Mouse (Mus musculus): ENCODE measurements around the gene Defb35. TPM values are rescaled to one million over a fixed set of nuclear protein-coding genes. Genes with fewer than 3 reads are reported as not detected.
"Not testable (repeated sequence)": the region's sequence is repeated elsewhere in the genome, so short reads cannot be mapped to it uniquely, and the experiment has no call there.

The Defb35 gene
- not detected for total RNA-seq (2022)

- DNase-seq (ENCODE audit: low spot score in 2 of 2): not testable (repeated sequence)
Measured at GRCm38 (mm10) chr8:21938052-21938451, at the start of gene Defb35. Defb35 (plus strand) TSS chr8:21938352.

- not testable (repeated sequence) for DNase-seq (ENCODE audit: low spot score in 2 of 2)
Measured at GRCm38 (mm10) chr8:21906290-21906689, 31.9 kb upstream of the Defb35 start, which contains the start of gene Defb11. Defb11 (minus strand) TSS chr8:21906412.

- no peak for DNase-seq (ENCODE audit: low spot score in 2 of 2)
Measured at GRCm38 (mm10) chr8:21911931-21912330, 26.2 kb upstream of the Defb35 start.

GRCm38 (mm10) chr8:21912554-21912953 is 25.6 kb upstream of the Defb35 start:
- DNase-seq (ENCODE audit: low spot score in 2 of 2): no peak

- peak in 1 of 2 experiments; percentile 8 for DNase-seq (ENCODE audit: low spot score in 2 of 2)
Measured at GRCm38 (mm10) chr8:21915625-21916024, 22.5 kb upstream of the Defb35 start.

- DNase-seq (ENCODE audit: low spot score in 2 of 2): not testable (repeated sequence)
Measured at GRCm38 (mm10) chr8:21930754-21931153, 7.4 kb upstream of the Defb35 start.

- DNase-seq (ENCODE audit: low spot score in 2 of 2): no peak
Measured at GRCm38 (mm10) chr8:21932610-21933009, 5.5 kb upstream of the Defb35 start, which contains the start of gene Defb15. Defb15 (minus strand) TSS chr8:21932710.

GRCm38 (mm10) chr8:21946462-21946861 is 8.3 kb downstream of the Defb35 start, which contains the start of gene Defb13:
Defb13 (plus strand) TSS chr8:21946762.
- no peak for DNase-seq (ENCODE audit: low spot score in 2 of 2)

- no peak for DNase-seq (ENCODE audit: low spot score in 2 of 2)
Measured at GRCm38 (mm10) chr8:21947311-21948017, 9.3 kb downstream of the Defb35 start.

- peak; percentile 8 to 34 for DNase-seq (ENCODE audit: low spot score in 2 of 2)
Measured at GRCm38 (mm10) chr8:21955321-21955720, 17.2 kb downstream of the Defb35 start.

GRCm38 (mm10) chr8:21956336-21956735 is 18.2 kb downstream of the Defb35 start:
- no peak for DNase-seq (ENCODE audit: low spot score in 2 of 2)

GRCm38 (mm10) chr8:21958414-21958813 is 20.3 kb downstream of the Defb35 start, which contains the start of gene Fam90a1a:
Fam90a1a (plus strand) TSS chr8:21958714.
- DNase-seq (ENCODE audit: low spot score in 2 of 2): no peak

- DNase-seq (ENCODE audit: low spot score in 2 of 2): no peak
Measured at GRCm38 (mm10) chr8:21966646-21967045, 28.5 kb downstream of the Defb35 start.

GRCm38 (mm10) chr8:21969475-21969874 is 31.3 kb downstream of the Defb35 start, which contains the start of gene Ccdc70:
Ccdc70 (plus strand) TSS chr8:21969775.
- DNase-seq (ENCODE audit: low spot score in 2 of 2): no peak

- peak in 1 of 2 experiments; percentile 51 for DNase-seq (ENCODE audit: low spot score in 2 of 2)
Measured at GRCm38 (mm10) chr8:21978193-21978592, 40.0 kb downstream of the Defb35 start.

- peak in 1 of 2 experiments; percentile 23 for DNase-seq (ENCODE audit: low spot score in 2 of 2)
Measured at GRCm38 (mm10) chr8:21981664-21982337, 43.6 kb downstream of the Defb35 start.

Other genes starting within 250 kb of the Defb35 start
- gene AY761184, start 234.7 kb upstream of the Defb35 start, total RNA-seq (2022): not detected
- gene Defa24, start 203.9 kb upstream of the Defb35 start, total RNA-seq (2022): not detected
- not detected for gene Defb50, start 114.8 kb upstream of the Defb35 start, total RNA-seq (2022)
- not detected for gene Defb2, start 98.4 kb upstream of the Defb35 start, total RNA-seq (2022)
- gene Defb10, start 79.5 kb upstream of the Defb35 start, total RNA-seq (2022): not detected
- not detected for gene Defb9, start 52.9 kb upstream of the Defb35 start, total RNA-seq (2022)
- not detected for gene Defb11, start 31.9 kb upstream of the Defb35 start, total RNA-seq (2022)
- gene Defb15, start 5.6 kb upstream of the Defb35 start, total RNA-seq (2022): not detected
- gene Defb13, start 8.4 kb downstream of the Defb35 start, total RNA-seq (2022): not detected
- not detected for gene Fam90a1a, start 20.4 kb downstream of the Defb35 start, total RNA-seq (2022)
- gene Ccdc70, start 31.4 kb downstream of the Defb35 start, total RNA-seq (2022): not detected
- 1 to 10 TPM; 2.0 to 2.3 (median 2.2) TPM for gene Atp7b, start 122.0 kb downstream of the Defb35 start, total RNA-seq (2022)
- 10 to 100 TPM; 31.6 to 34.7 (median 33.8) TPM for gene Alg11, start 122.4 kb downstream of the Defb35 start, total RNA-seq (2022)
- under 1 TPM in 2 of 4 experiments, not detected in 2; 0.27 to 0.33 TPM for gene Nek5, start 186.7 kb downstream of the Defb35 start, total RNA-seq (2022)
- gene Nek3, start 228.1 kb downstream of the Defb35 start, total RNA-seq (2022): 1 to 10 TPM; 1.6 to 3.5 (median 2.1) TPM
- gene Ckap2, start 247.5 kb downstream of the Defb35 start, total RNA-seq (2022): under 1 TPM in 3 of 4 experiments, not detected in 1; 0.30 to 0.63 (median 0.51) TPM

Measured in left cerebral cortex, adult 8-10 months (tissue).